Mouse (Mus musculus): ENCODE measurements around the gene Sgms2.

The Sgms2 gene

DNA sequence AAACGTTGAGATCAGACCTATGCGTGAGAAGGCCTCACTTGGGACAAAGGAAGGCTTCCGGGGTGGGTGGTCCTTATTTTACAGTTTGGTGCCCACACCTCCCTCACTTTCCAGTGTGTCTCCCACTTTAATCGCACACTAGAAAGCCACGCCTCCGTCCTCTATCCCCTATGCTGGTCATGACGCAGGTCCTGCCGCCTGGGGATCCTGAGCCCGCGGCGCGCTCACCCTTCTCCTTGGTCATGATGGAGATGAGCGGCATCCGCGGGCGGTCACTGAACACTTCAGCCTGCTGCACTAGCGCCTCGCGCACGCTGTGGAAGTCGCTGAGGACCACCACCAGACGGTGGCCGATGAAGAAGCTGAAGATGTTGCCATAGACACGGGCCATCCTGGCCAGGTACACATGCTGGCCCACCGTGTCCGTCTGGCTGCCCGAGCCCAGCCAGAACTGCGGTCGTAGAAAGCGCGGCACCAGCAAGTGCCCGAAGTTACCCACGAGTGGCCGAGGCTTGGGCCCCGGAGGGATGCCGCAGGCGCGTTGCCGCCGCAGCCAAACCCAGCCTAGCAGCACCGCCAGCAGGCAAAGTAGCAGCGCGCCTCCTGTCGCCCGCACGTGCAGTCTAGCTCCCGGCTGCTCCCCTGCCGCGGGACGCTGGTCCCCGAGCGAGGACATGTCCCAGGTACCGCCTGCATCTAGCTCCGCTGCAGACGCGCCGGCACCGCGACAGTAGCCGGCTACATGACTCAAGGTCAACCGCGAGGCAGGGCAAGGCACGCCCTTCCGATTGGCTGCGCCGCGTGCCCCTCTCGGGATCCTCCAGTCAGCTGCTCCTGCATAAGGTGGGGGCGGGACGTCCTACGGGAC lies 188.5 kb downstream of the Sgms2 start, which contains the start of gene Cyp2u1:
Gene Cyp2u1, minus strand, starts transcription at position 776 of the 868 bp plus-strand sequence.
- peak; percentile 96 for DNase-seq

DNA sequence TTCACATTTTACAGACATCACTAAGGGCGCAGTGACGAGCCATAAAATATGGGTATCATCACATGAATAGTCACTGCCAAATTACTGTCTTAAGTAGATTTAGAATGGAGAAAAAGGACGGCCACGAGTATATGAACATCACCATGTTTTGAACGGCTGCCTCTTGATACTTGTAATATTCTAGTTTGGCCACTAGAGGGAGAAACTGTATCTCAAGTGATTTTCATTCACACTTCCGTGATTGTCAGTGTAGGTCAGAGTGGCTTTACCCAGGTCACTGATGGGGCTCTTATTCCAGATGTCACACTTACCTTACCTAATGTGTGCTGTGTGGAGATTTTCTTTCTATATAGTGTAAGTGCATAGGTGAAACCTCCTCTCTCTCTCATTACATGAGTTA lies 191.3 kb downstream of the Sgms2 start:
- DNase-seq = no peak

DNA sequence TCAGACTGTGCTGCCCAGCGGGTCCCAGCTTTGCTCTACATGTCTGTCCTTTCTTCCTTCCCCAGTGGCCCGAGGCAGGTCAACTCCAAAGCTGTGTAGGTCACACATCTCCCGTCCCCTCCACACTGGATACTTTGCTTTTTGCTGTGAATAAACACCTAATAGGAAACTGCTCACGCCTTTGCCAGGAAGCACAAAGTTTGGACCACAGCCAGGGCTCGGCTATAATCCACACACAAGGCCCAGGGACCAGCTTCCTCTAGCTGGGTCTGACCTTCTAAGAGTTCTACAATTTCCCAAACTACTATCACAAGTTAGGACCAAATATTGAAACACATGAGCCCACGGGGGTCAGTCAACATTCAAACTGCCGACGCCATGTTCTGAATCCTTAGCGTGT lies 192.1 kb downstream of the Sgms2 start:
- no peak for DNase-seq

DNA sequence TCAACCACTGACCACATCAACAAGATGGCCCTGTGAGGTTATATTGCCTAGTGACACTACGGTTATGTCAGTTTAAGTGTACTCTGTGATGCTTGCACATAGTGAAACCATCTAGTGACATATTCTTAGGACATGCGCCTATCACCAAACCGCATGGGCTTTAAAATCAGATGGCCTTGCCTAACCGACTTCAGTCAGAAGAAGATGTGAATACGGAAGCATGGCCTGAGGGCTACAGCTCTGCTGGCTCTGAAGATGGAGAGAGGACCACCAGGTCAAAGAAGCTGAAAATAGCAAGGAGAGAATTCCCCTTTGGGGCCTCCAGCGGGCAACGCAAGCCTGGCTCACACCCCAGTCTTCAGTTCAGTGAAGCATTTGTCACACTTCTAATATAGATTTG lies 194.3 kb downstream of the Sgms2 start:
- DNase-seq = no peak

- DNase-seq = no peak
These were observed 195.6 kb downstream of the Sgms2 start for GRCm38 (mm10) chr3:131295513-131296200.

- DNase-seq = no peak
These were observed 196.7 kb downstream of the Sgms2 start for GRCm38 (mm10) chr3:131294503-131294902.

DNA sequence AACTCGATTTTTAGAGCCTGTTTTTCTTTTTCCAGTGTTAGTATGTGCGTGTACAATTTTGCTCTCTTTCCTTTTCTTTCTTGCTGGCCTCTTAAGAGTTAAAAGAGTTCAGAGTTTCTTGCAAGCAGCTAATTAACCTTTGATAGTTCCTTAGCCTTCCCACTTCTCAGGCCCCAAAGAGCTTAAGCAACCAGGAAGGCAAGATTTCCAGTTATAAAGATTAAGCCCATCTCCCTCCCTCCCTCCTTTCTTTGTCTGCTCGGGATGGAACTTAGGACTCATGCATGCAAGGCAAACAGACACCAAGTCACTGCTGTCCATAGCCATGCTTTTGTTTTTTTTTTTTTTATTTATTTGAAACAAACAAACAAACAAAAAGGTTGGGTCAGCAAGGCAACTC lies 198.3 kb downstream of the Sgms2 start:
- no peak for DNase-seq

- DNase-seq = no peak
These were observed 198.9 kb downstream of the Sgms2 start for GRCm38 (mm10) chr3:131292349-131292748.

GRCm38 (mm10) chr3:131291890-131292289 lies 199.3 kb downstream of the Sgms2 start:
- DNase-seq = no peak

GRCm38 (mm10) chr3:131274151-131274550 lies 217.1 kb downstream of the Sgms2 start:
- DNase-seq = no peak

DNA sequence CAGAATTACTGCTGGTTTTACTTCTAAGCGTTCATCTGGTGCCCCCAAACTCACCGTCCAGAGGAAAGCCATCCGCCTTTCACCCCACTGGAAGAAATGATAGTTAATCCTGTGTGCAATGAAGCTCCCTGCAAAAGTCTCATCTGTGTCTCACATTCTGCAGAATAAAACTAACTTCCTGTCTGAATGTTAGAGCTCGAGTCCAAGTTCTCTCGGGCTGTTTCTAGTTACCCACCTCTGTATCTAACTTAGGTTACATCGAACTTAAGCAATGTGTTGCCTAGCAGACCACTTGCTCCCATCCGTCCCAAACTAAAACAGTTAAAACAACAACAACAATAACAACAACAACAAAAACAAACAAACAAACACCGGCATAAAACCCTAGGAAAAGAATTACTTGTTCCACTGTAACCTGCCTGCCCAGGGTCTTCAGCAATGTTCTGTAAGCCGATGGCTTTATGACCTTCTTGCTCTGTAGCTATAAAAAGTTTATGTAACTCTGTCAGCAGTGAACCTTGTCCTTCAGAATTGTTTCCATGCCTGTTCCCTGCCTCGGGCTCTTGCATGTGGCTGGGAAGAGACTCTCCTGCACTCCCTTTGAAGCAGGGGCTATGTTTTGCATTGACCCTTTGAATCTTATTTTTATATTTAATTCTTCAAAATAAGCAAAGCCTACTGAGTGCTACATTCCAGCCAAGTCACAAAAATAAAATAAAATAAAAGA lies 218.7 kb downstream of the Sgms2 start:
- no peak for DNase-seq

DNA sequence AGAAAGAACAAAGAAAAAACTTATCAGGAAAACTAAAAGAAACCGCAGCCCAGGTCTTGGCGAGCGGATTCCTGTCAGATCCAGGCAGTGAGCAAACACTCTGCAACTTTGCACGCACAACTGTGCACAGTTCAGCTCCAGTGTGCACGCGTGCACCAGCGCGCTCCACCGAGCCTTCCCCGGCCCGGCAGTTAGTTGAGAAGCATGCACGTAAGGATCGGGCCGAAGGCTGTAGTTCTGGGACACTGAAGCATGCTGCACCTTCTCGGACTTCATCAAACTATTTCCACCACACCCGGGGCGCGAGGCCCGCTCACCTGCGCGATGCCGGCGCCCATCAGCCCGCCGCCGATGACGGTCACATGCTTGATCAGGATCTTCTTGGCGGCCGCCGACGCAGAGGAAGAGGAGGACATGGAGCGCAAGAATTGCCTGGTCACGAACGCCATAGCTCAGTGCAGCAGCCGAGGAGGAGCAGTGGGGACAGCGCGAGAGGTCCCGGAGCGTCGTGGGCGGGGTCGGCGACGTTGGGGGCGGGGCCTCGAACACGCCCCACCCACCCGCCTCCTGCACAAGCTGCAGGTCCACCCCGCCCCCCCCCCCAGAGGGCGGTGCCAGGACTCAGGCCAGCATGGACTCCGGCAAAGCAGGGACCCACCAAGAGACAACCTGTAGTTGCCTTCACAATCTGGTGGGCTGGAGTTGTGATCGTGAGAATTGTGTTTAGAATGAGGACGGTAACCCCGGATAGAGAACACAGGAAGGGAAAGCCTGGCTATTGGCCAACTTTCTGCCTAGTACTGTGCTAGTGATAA lies 219.4 kb downstream of the Sgms2 start, which contains the start of gene Hadh:
Gene Hadh, minus strand, starts transcription at position 543 of the 815 bp plus-strand sequence.
- peak; percentile 76 for DNase-seq

DNA sequence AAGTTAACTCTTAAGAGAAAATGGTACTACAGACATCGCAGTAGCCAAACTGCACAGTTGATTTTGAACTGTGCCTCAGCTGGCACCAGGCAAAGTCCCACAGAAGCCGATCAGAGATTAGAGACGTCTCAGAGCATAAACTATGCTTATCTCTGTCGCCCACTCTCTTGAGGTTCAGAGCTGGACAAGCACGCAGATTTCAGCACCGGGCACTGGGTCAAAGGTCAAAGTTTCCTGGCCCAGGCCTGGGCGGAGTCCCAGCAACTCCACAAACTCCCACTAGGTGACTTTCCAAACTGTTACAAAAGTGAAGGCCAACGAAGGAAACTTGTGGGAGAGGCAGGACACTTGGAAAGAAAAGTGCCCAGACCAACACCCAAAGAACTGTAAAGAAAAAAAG lies 220.1 kb downstream of the Sgms2 start:
- DNase-seq = no peak

DNA sequence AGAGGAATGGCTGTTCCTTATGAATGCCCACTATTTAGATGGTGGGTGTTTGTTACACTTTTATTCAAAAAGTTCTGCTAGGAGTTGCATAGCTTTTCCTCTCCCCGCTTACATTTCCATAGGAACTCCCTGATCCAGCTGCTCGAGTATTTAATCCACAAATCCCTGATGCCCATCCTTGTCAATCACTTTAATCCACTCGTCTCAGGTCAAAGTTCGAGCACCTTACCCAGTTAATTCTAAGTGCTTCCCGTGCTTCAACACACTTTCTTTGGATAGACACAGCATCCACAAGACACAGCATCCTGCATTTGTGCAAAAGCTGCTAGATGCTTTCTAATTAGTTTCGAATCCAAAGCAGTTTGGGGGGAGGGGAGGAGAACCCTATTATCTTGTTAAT lies 220.8 kb downstream of the Sgms2 start:
- DNase-seq = no peak
